Mouse (Mus musculus): ENCODE data around the gene Tlr2.
"Not testable (repeated sequence)": the region's sequence is repeated elsewhere in the genome, so short reads cannot be mapped to it uniquely, and the experiment has no call there.

Gene Tlr2

DNA sequence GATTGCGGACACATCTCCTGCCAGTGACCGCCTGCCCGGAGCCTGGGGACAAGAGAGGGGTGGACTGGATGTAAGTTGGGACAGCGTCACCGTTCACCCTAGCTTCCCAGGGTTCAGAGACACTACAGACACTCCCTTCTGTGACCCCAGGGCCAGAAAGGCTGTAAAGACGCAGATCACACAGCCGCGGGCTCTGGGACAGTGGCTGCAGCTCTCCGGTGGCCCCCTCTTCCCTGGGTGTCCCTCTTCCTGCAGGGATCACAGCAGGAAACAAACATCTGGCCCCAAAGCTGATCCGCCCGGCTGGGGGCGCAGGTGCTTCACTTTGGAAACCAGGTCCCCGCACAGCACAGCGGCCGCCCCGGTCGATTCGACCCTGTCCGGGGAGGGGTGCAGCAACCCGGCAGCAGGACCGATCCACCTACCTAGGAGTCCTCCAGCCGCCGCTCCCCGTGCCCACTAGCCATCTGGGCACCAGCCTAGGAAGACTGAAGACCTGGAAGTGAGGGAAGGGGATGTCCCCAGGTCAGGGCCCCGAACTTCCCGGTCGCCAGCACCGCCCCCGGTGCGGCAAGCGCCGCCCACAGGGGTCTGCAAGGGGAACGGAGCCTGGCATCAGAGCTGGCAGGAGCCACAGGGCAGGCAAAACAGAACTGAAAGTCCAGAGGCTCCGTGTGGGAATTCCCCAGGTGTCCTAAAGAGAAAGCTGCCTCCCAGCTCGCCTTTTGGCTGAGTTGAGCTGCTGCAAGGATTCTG, at the start of gene Tlr2:
Gene Tlr2, minus strand, starts transcription at position 673 of the 756 bp plus-strand sequence.
- peak; percentile 17 for DNase-seq (ENCODE audit: low read depth, low spot score)

DNA sequence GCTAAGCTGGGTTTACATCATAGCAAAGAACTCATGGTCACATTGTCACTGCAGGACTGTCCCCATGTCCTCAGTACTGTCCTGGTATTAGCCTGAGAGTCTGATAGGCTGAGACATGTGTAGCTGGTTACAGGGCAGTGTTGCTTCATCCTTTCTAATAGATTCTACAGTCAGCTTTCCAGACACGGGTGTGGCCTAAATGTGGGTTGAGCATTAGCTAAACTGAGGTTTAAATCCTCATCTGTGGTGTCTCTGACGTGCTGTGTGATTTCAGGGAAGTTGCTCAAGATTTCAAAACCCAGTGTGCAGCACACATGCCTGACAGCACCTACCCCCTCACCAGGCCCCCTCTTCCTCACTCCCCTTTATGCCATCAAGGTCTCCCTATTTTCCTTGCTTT, 43.6 kb upstream of the Tlr2 start:
- no peak for DNase-seq (ENCODE audit: low read depth, low spot score)

DNA sequence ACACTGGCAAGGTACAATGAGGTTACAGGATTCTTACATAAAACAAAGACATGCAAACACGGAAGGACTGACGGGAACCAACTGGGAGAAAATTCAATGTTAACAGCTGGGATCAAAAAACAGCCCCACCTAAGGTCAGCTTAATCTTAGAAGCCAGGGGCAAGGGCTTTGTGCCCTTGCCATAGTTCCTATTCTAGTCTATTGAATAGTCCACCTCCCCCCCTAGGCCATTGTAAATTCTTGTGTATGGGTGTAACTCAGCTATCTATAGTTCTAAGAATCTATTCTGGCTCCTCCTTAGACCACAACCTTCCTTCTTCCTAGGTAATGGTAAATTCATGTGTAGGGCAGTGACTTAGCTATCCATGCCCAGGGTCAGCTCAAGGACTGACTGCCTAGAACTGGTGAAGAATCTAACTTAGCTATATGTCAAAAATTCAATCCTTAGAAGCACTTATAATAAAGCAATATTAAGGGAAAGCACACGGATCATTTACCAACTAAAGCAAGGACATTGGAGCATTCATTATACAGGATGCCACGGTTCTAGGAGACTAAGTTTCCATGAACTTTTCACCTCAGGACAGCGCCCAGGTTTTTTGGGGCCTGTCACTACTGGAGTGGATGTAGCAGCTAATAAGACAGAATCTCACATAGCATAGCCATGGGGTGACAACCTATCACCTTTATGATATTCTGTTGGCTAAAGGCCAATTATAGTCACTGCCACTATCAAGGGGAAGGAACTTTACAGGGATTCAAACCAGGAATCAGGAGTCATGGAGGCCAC, 37.9 kb upstream of the Tlr2 start:
- not testable (repeated sequence) for DNase-seq (ENCODE audit: low read depth, low spot score)

GRCm38 (mm10) chr3:83878801-83879200, 37.2 kb upstream of the Tlr2 start:
- DNase-seq (ENCODE audit: low read depth, low spot score), result no peak

DNA sequence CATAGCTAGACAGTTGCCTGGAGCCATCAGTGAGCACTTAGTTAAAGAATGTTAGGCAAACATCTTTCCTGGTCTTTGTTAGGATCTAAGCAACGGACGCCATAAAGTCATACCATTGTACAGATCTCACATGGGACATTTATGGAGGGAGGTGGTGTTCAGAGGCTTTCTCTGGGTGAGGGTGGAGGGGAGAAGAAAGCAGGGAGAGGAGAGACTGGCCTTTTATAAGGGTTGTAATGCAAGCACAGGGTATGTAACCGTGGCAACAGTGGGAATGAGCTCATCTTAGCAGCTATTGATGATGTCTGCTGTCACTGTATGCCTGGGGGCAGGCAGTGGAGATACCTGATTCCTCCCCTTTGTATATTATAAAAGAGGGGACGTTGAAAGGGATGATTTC, 34.7 kb upstream of the Tlr2 start:
- no peak for DNase-seq (ENCODE audit: low read depth, low spot score)

DNA sequence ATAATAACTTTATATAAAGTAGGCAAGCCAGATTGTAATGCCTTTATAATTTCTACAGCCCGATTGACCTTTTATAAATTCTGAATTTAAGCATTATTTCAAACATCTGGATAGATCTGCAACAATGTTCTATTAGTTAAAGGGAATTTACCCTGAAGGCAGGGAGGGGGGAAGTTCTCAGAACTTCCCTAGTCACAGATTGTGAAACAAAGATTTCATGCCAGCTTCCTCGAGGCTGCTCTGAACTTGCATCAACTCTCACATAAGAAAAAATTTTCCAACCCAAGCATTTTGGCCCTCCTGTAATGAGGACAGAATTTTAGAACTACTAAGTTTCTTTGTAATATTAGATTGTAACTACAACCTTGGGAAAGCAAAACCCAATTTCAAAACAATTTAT, 33.5 kb upstream of the Tlr2 start:
- DNase-seq (ENCODE audit: low read depth, low spot score), result not testable (repeated sequence)

GRCm38 (mm10) chr3:83872853-83873252, 31.3 kb upstream of the Tlr2 start:
- not testable (repeated sequence) for DNase-seq (ENCODE audit: low read depth, low spot score)

GRCm38 (mm10) chr3:83871962-83872361, 30.4 kb upstream of the Tlr2 start:
- DNase-seq (ENCODE audit: low read depth, low spot score), result not testable (repeated sequence)

DNA sequence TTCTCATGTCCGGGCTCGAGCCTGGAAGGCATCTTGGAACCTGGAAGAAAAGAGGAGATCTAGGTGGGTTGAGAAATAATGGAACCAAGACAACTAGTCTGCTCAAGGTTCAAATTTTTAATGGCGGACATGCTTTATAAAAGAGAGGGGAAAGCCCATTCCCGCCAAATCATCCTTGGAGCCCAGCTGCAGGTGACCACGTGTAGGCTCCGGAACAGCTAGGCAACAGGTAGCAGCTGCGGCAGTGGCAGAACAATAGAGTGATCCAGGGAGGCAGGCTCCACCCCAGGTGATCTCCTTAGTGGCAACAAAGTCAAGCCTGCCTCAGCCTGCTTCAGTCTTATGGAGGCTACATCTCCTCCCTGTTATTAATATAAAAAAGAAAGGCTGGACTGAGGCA, 30.0 kb upstream of the Tlr2 start:
- DNase-seq (ENCODE audit: low read depth, low spot score), result not testable (repeated sequence)

DNA sequence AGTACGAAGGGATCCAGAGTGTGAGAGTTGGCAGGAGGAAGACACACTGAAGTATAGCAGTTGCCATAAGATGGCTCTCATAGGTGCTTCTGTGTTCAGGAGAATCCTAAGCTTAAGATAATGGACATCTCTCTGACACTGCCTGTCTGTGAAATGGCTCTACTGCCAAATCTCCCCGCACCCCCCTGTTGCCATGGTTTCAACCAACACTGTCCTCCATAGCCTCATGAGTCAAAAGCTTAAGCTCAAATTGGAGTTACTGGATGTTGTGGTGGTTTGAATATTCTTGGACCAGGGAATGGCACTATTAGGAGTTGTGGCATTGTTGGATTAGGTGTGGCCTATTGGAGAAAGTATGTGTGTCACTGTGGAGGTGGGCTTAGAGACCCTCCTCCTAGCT, 28.2 kb upstream of the Tlr2 start:
- no peak for DNase-seq (ENCODE audit: low read depth, low spot score)

DNA sequence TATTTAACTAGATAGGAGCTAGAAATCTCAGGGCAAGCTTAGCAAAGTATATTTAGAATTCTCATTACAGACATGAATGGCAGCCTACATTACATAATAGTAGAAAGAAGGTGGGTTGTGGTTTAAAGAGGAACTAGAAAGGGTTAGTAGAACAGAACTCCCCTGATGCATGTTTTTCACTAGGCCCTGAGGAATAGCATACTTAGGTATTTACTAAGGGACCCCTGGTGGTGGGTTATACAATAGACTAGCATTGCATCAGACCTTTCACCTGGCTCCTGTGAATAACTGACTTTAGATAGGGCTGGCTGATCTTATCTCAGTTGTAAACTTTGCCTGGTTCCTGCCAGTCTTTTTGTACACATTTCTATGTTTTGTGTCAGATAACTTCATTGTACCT, 25.5 kb upstream of the Tlr2 start:
- not testable (repeated sequence) for DNase-seq (ENCODE audit: low read depth, low spot score)

DNA sequence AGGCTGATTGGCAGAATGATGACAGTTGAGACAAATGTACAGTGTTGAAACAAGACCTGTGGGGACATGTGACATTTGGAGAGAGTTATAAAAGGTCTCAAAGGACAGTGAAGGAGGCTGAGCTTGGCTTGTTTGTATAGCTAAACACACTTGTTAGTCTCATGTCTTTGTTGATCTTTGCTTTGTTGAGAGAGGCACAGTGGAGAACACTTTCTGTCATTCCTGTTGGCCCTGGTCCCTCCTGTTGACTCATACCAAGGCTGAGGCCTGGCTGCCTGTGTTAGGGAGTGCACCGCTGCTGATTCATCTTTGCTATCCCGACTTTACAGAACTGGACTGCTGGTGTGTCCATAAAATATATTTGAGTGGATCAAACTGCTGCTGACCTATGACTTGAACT, 23.6 kb upstream of the Tlr2 start:
- peak; percentile 12 for DNase-seq (ENCODE audit: low read depth, low spot score)

GRCm38 (mm10) chr3:83864064-83864548, 22.5 kb upstream of the Tlr2 start:
- DNase-seq (ENCODE audit: low read depth, low spot score), result no peak

- DNase-seq (ENCODE audit: low read depth, low spot score), result peak; percentile 74
These were observed 21.4 kb upstream of the Tlr2 start for GRCm38 (mm10) chr3:83862956-83863355.

DNA sequence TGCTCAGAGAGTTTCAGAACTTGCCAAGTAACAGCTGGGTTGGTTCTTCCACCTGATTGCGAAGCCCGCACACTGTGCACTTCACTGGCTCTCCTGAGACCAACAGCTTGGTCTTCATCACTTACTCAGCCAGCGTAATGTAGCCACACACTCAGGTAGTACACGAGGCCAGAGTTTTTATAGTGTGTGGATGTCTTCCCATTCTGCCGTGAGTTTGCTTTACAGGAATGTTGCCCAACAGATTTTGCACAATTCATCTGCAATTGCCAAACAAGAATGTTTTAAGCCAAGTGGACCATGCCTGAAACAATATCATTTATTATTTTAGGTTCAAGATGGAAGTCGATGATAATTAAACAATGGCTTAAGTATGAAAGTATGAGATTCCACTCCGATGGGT, 18.0 kb upstream of the Tlr2 start:
- no peak for DNase-seq (ENCODE audit: low read depth, low spot score)

GRCm38 (mm10) chr3:83859071-83859470, 17.5 kb upstream of the Tlr2 start:
- no peak for DNase-seq (ENCODE audit: low read depth, low spot score)

GRCm38 (mm10) chr3:83857621-83858020, 16.1 kb upstream of the Tlr2 start:
- DNase-seq (ENCODE audit: low read depth, low spot score), result no peak

GRCm38 (mm10) chr3:83855643-83856042, 14.1 kb upstream of the Tlr2 start:
- no peak for DNase-seq (ENCODE audit: low read depth, low spot score)

DNA sequence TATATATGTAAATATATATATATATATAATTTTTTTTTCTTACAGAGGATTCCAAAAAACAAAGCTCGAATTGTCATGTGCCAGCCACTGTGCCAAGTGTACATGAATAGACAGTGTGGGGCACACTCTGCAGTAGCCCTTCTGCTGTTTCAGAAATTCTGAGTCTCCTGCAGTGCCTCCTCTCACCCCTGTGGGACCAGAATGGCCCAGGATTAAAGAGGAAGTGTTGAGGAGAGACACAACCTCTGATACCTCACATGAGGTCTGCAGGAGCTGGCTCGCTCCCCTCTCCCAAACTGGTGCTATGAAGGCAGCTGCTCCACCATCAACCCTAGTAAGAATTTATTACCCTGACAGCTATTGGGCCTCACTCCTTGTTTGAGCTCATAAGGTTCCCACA, 7.8 kb upstream of the Tlr2 start:
- DNase-seq (ENCODE audit: low read depth, low spot score), result no peak

DNA sequence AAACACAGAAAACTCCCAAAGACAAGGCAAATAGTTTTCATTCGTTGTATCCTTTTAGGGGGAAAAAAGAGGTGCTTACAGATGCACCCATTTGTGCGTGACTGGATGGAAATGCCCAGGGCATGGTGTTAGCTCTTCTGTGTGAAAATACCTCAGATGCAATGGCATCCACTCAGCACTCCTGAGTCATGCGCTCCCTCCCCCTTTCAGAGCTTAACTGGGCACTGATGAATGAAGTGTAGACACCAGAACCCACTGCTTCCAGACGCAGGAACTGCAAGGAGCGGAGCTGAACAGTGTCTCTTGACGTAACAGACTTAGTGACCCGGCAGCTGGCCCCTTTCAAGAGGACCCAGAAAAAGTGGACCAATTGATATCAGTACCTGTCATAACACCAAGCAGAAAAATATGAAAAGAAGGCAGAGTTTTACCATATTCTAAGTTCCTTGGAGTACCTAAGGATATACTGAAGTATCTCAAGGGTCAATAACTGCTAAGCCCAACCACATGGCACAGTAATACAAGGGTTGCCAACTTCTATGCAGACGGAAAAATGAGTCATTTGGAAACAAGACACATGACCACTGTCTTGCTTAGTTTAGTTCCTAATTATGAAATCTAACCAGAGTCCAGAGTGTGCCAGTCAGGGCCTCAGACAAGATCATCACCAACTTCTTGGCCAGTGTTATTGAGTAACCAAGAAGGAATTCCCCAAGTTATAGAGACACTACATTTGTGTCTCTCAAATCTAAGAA, 3.4 kb upstream of the Tlr2 start:
- DNase-seq (ENCODE audit: low read depth, low spot score), result no peak

DNA sequence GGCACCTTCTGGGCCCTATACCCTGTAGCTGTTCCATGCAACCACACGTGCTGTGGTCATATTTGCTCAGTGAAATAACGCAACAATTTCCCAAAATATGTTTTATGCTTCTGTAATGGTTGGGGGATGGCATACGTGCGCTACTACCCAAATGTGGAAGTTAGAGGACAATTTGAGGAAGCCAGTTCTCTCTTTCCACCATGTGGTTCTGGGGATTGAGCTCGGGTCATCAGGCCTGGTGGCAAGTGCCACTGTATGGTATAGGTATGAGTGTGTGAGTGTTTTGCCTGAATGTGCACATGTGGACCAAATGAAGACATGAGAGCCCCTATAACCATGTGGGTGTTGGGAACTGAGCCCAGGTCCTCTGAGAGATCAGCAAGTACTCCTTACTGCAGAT, 2.1 kb downstream of the Tlr2 start:
- no peak for DNase-seq (ENCODE audit: low read depth, low spot score)

GRCm38 (mm10) chr3:83836685-83837084, 4.9 kb downstream of the Tlr2 start:
- no peak for DNase-seq (ENCODE audit: low read depth, low spot score)

Data from brain, adult 2 months (tissue).